Mouse (Mus musculus) thymus, adult 18-20 months (tissue): Measurements from ENCODE around the gene Dld.

ENCODE experiments used
- DNase-seq, 2 experiments: peaks; one replicate each; pipeline ENCODE4 v3.0.0; 2022; ENCODE audit warnings: mixed read lengths in 2 of 2

The Dld gene

GRCm38 (mm10) chr12:31293361-31294142 lies 57.7 kb downstream of the Dld start:
- DNase-seq = no peak

- DNase-seq = no peak
These were observed 60.3 kb downstream of the Dld start for GRCm38 (mm10) chr12:31290951-31291350.

- DNase-seq = no peak
These were observed 62.2 kb downstream of the Dld start for GRCm38 (mm10) chr12:31289046-31289445.

- no peak for DNase-seq
These were observed 67.6 kb downstream of the Dld start for GRCm38 (mm10) chr12:31283617-31284136.

- no peak for DNase-seq
These were observed 68.1 kb downstream of the Dld start for GRCm38 (mm10) chr12:31283131-31283530.

GRCm38 (mm10) chr12:31282241-31282640 lies 69.0 kb downstream of the Dld start:
- DNase-seq = no peak
